In the genomic region with DNA sequence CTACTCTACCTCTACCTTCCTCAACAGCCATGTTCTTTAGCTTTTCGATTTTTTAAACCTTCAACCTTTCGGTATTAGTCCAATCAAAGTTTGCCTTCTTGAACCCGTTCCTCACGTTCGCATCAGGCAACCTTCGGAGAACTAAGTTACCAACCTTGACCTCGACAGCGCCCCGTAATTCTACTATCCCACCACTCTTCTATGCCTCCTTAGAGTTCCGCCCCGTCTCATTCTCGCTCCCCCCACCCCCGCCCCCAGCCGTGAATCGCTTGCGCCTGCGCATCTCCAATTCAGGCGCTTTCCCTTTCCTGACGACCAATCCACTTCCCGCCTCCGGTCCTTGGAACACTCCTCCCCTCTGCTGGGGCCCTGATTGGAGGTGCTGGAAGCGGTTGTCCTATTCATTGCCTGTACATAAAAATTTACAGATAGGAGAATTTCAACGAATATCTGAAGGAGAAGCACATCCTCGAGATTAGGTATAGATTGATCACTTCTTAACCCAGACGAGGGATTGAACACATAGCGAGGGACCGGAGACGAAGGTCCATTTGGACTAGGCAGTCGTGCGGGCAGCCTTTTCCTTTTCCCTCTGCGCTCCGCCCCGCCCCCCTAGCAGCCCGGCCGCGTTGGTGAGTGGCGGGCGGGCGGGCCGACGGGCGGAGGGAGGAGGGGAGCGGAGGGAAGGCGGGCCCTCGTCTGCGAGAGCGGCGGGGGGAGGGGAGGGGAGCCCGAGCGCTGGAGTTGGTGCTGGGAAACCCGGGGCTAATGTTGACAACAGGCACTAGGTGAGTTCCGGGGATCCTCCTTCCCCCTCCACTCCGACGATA, we compare ENCODE assay signal across 8 mouse cellular contexts. TPM values are rescaled to one million over a fixed set of nuclear protein-coding genes. Genes with fewer than 3 reads are reported as not detected.
DNase-seq lines count a peak whose midpoint lies in the region; ATAC-seq and TF ChIP-seq lines count a peak whose summit lies in the region.

A gene (plus strand): TSS at position 704 of the 830 bp plus-strand sequence.

- H3K36me3 ChIP-seq in G1E (replicated peaks) = peaks cover 6% of the 10 kb centered on the region
- H3K36me3 ChIP-seq in forebrain, embryonic 16.5 days (ENCODE audit: control insufficient read depth, insufficient read depth) = no peaks in the 10 kb centered on the region
- no peaks in the 10 kb centered on the region for H3K36me3 ChIP-seq in lung, embryonic 14.5 days (ENCODE audit: insufficient read depth)
- no peaks in the 10 kb centered on the region for H3K36me3 ChIP-seq in thymus, adult 2 months (ENCODE audit: control insufficient read depth, insufficient read depth, low read length)

- TF ChIP-seq POLR2A in olfactory bulb, adult 2 months (IDR thresholded peaks at IDR 0.05; ENCODE audit: insufficient read depth, low read depth, low read length) = peak; percentile 64
- TF ChIP-seq POLR2A in thymus, adult 2 months (IDR thresholded peaks at IDR 0.05; ENCODE audit: control insufficient read depth, extremely low read depth, insufficient read depth, low read length, poor library complexity) = peak; percentile 29; the same call in 1 of the 2 replicates

- H3K9ac ChIP-seq in forebrain, embryonic 16.5 days (replicated peaks; ENCODE audit: low read depth, low read length) = peak within 1 kb of the TSS; percentile 90
- peak within 1 kb of the TSS; percentile 81 for H3K9ac ChIP-seq in lung, embryonic 14.5 days

- no peaks in the 10 kb centered on the region for H3K27me3 ChIP-seq in G1E (ENCODE audit: insufficient read depth, low read length)
- H3K27me3 ChIP-seq in forebrain, embryonic 16.5 days (replicated peaks; ENCODE audit: control insufficient read depth, insufficient read depth, low read length) = no peaks in the 10 kb centered on the region
- no peaks in the 10 kb centered on the region for H3K27me3 ChIP-seq in lung, embryonic 14.5 days (ENCODE audit: insufficient read depth, low read length)
- H3K27me3 ChIP-seq in thymus, adult 2 months (ENCODE audit: control insufficient read depth, insufficient read depth, low read length) = no peaks in the 10 kb centered on the region

- peak within 1 kb of the TSS; percentile 79 for H3K4me2 ChIP-seq in forebrain, embryonic 16.5 days (ENCODE audit: low read length)
- peak within 1 kb of the TSS; percentile 78 for H3K4me2 ChIP-seq in lung, embryonic 14.5 days

- DNase-seq in G1E (ENCODE audit: low spot score) = peak; percentile 96
- DNase-seq in cerebellum, adult 18-20 months = peak; percentile 95 to 96
- peak; percentile 92 to 95 for DNase-seq in heart, postnatal 36 days
- DNase-seq in layer of hippocampus, adult 2 months (ENCODE audit: low spot score in 2 of 2) = peak; percentile 93 to 95
- DNase-seq in lung, embryonic 14.5 days = peak; percentile 96
- peak; percentile 93 for DNase-seq in thymus, adult 2 months

- ATAC-seq in G1E (ENCODE audit: extremely low read depth, insufficient number of reproducible peaks, low FRiP score, poor library complexity, severe bottlenecking) = peak; percentile 87
- ATAC-seq in forebrain, embryonic 16.5 days = peak; percentile 96
- ATAC-seq in lung, embryonic 14.5 days (ENCODE audit: insufficient read depth) = peak; percentile 95

- under 1% methylated on average over 36 of the region's 54 CpGs for WGBS in forebrain, embryonic 16.5 days
- WGBS in lung, embryonic 14.5 days = 1% methylated on average over 51 of the region's 54 CpGs
- under 1% methylated on average over 51 of the region's 54 CpGs for WGBS in olfactory bulb, adult 2 months
- WGBS in thymus, adult 2 months = under 1% methylated on average over 50 of the region's 54 CpGs

- H3K4me1 ChIP-seq in G1E (ENCODE audit: insufficient read depth, low read depth, low read length) = peaks cover 22% of the 10 kb centered on the region
- peaks cover 11% of the 10 kb centered on the region for H3K4me1 ChIP-seq in forebrain, embryonic 16.5 days (replicated peaks; ENCODE audit: control insufficient read depth, insufficient read depth, low read length)
- no peaks in the 10 kb centered on the region for H3K4me1 ChIP-seq in lung, embryonic 14.5 days (ENCODE audit: insufficient read depth)
- no peaks in the 10 kb centered on the region for H3K4me1 ChIP-seq in olfactory bulb, adult 2 months (ENCODE audit: control insufficient read depth, insufficient read depth, low read length)
- 0 out of 2 replicates have a peak, but pooled peaks cover 4% of the 10 kb centered on the region for H3K4me1 ChIP-seq in thymus, adult 2 months (replicated peaks; ENCODE audit: control insufficient read depth, insufficient read depth, low read length)

- H3K4me3 ChIP-seq in G1E (ENCODE audit: low read depth, low read length) = peak within 1 kb of the TSS; percentile 97
- H3K4me3 ChIP-seq in forebrain, embryonic 16.5 days (replicated peaks; ENCODE audit: low read length) = peak within 1 kb of the TSS; percentile 95
- peak within 1 kb of the TSS; percentile 88 for H3K4me3 ChIP-seq in layer of hippocampus, adult 2 months
- peak within 1 kb of the TSS; percentile 81 for H3K4me3 ChIP-seq in lung, embryonic 14.5 days (ENCODE audit: low read depth, low read length)
- peak within 1 kb of the TSS; percentile 98 for H3K4me3 ChIP-seq in olfactory bulb, adult 2 months (ENCODE audit: insufficient read depth, low read depth, low read length)
- peak within 1 kb of the TSS; percentile 83 for H3K4me3 ChIP-seq in thymus, adult 2 months (ENCODE audit: control insufficient read depth, insufficient read depth, low read length)

- TF ChIP-seq CTCF in G1E (IDR thresholded peaks at IDR 0.05; ENCODE audit: low read depth, low read length) = no peak
- TF ChIP-seq CTCF in layer of hippocampus, adult 2 months (conservative IDR thresholded peaks at IDR 0.05) = peak; percentile 41
- TF ChIP-seq CTCF in lung, embryonic 14.5 days (IDR thresholded peaks at IDR 0.05; ENCODE audit: low read depth) = 0 out of 2 replicates have a peak, but pooled peaks have one; percentile 3
- no peak for TF ChIP-seq CTCF in olfactory bulb, adult 2 months (IDR thresholded peaks at IDR 0.05; ENCODE audit: insufficient read depth, low read depth, low read length)
- 0 out of 2 replicates have a peak, but pooled peaks have one; percentile 8 for TF ChIP-seq CTCF in thymus, adult 2 months (IDR thresholded peaks at IDR 0.05; ENCODE audit: borderline replicate concordance, control insufficient read depth, extremely low read depth, insufficient read depth, low read length, poor library complexity)

- intact Hi-C loops in heart, postnatal 36 days (cut with DNase I) = loop anchor here (5.0 to 10.0 kb wide), 2 partner anchors 104 to 374 kb away; a partner anchor contains a TSS

- peak within 1 kb of the TSS; percentile 83 for H3K27ac ChIP-seq in forebrain, embryonic 16.5 days (ENCODE audit: low read length)
- peak within 1 kb of the TSS; percentile 98 for H3K27ac ChIP-seq in layer of hippocampus, adult 2 months
- H3K27ac ChIP-seq in lung, embryonic 14.5 days (ENCODE audit: low read depth) = peak within 1 kb of the TSS; percentile 81
- H3K27ac ChIP-seq in olfactory bulb, adult 2 months (ENCODE audit: insufficient read depth, low read depth, low read length) = peak within 1 kb of the TSS; percentile 100
- peak within 1 kb of the TSS; percentile 58 for H3K27ac ChIP-seq in thymus, adult 2 months (ENCODE audit: control insufficient read depth, insufficient read depth, low read length)

- no peaks in the 10 kb centered on the region for H3K9me3 ChIP-seq in G1E (replicated peaks)
- H3K9me3 ChIP-seq in forebrain, embryonic 16.5 days (ENCODE audit: control insufficient read depth, low read length) = no peaks in the 10 kb centered on the region
- H3K9me3 ChIP-seq in lung, embryonic 14.5 days (ENCODE audit: low read depth, low read length) = no peaks in the 10 kb centered on the region

RNA-seq across cellular contexts. Expression of the gene that starts here (rescaled TPM):
- total RNA-seq in G1E (2014; fragmentation: Nextera tagmentation) (46.0 and 48.8 TPM in 2 replicates), G1E (2017) (22.0 and 27.9 TPM in 2 replicates)
- 4.7 and 6.2 TPM in 2 replicates for polyA plus RNA-seq in G1E (2012)
- 8.9 and 9.4 TPM in 2 replicates for polyA plus RNA-seq in forebrain, embryonic 16.5 days (2015; fragmentation: Nextera tagmentation; extraction: Ambion mirVana)
- 10 to 100 TPM; 14.7 to 15.6 TPM for total RNA-seq in heart, postnatal 36 days (2021)
- total RNA-seq in layer of hippocampus, adult 2 months (2021) = 10 to 100 TPM; 45.2 to 46.6 TPM
- polyA plus RNA-seq in lung, embryonic 14.5 days (2014; fragmentation: Nextera tagmentation; extraction: Ambion mirVana) = 11.6 and 11.7 TPM in 2 replicates
- not detected in 2 replicates for polyA plus RNA-seq in olfactory bulb, adult 2 months (2012; ENCODE audit: insufficient read depth, insufficient read length, low replicate concordance, missing spikeins)
- 5.0 and 5.6 TPM in 2 replicates for polyA plus RNA-seq in thymus, adult 2 months (2012; rRNA removed)

Comparison
In these comparisons a context has a peak if more than half of its experiments do, and no peak if none do; other contexts are left out.
1. Peak in every context shown above with its lines: DNase-seq, ATAC-seq, H3K4me3 ChIP-seq and H3K27ac ChIP-seq.
2. CTCF ChIP-seq: peak in layer of hippocampus, adult 2 months (single experiment), lung, embryonic 14.5 days (single experiment) and thymus, adult 2 months (single experiment); none in G1E (single experiment) and olfactory bulb, adult 2 months (single experiment).